Mouse (Mus musculus) cortical plate, adult 2 months (tissue): ENCODE data around the gene Tbcd. TPM values are rescaled to one million over a fixed set of nuclear protein-coding genes. Genes with fewer than 3 reads are reported as not detected.
"Not testable (repeated sequence)": the region's sequence is repeated elsewhere in the genome, so short reads cannot be mapped to it uniquely, and the experiment has no call there.

Experiments used
- H3K27ac ChIP-seq: fragments of 200-500 bp; 2 replicates; pipeline ENCODE4 v1.5.1; 2012; ENCODE audit warnings: low read length, control low read depth, inconsistent platforms; ENCODE audit not compliant: insufficient read depth
- H3K4me1 ChIP-seq: fragments of 200-500 bp; 2 replicates; pipeline ENCODE4 v1.6.1; 2011; ENCODE audit warnings: low read length; ENCODE audit not compliant: control insufficient read depth, insufficient read depth
- H3K4me3 ChIP-seq: fragments of 200-500 bp; 2 replicates; pipeline ENCODE4 v1.5.1; 2011; ENCODE audit warnings: mild to moderate bottlenecking, low read length, control low read depth; ENCODE audit not compliant: insufficient read depth
- CTCF ChIP-seq: fragments of 200-500 bp; IDR thresholded peaks from 2 replicates; pipeline ENCODE4 v1.5.1; 2011; ENCODE audit warnings: mild to moderate bottlenecking, control low read depth, low read length; ENCODE audit not compliant: insufficient read depth; ENCODE audit errors: extremely low read depth
- POLR2A ChIP-seq: fragments of 200-500 bp; IDR thresholded peaks from 2 replicates; pipeline ENCODE4 v1.6.1; 2011; ENCODE audit warnings: mild to moderate bottlenecking, low read length, control low read depth; ENCODE audit not compliant: insufficient read depth; ENCODE audit errors: extremely low read depth
- polyA plus RNA-seq: library from polyadenylated mRNA; depleted of rRNA; stranded (reverse); fragments of >200 nt; gene quantifications from 2 replicates; pipeline ENCODE4 v1.2.3, GENCODE M21; 2012; rRNA removed

Tbcd gene
- polyA plus RNA-seq, 1 experiment, result 53.8 TPM

DNA sequence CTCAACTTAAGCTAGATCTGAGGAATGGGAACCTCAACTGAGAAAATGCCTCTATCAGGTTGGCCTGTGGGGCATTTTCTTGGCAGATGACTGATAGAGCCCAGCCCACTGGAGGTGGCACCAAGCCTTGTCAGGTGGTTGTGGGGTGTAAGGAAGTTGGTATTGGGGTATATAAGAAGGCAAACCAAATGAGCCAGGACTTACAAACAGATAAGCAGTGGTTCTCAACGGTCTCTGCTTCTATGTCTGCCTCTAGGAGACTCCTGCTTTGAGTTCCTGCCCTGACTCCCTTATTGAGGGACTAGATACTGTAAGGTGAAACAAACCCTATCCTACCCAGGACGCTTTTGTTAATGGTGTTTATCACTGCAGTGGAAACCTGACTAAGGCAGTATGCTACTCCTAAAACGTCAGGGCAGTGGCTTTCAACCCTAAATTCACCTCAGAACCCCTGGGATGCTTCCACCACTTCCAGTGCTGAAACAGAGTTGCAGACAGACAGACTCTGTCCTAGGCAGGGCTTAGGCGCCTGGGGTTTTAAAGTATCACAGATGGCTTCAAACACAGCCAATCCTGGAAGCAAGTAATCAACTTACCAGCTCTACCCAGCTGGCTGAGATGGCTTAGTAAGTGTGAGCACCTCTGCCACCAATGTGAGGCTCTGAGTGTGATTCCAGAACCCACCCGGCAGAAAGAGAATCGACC, 204.2 kb downstream of the Tbcd start:
- TF ChIP-seq CTCF, result no peak
- TF ChIP-seq POLR2A, result no peak
- Histone ChIP-seq H3K4me3 (no peak overlapping the region), H3K4me1 (peaks cover 7% of the 10 kb centered on the region)

DNA sequence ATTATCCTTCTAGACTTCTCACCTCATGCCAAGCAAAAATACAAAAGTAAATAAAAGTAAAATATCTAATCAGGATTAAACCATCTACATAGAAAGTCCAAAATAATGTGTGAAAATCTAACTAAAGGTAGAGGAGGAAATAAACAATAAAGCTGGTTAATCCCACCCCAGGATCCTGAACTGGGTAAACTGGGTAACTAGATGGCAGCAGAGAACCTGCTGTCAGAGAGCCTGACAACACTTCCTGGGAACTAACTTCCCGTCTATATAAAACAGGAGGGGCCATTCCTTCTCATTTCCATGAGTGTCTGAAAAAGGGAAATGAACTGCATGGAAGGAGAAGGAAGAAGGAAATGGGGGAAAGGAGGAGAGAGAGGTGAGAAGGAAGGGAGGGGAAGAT, 206.4 kb downstream of the Tbcd start:
- no peak overlapping the region for H3K27ac ChIP-seq
- no peak overlapping the region for H3K4me3 ChIP-seq
- H3K4me1 ChIP-seq, result peaks cover 7% of the 10 kb centered on the region
- TF ChIP-seq CTCF, result peak; percentile 20; the same call in 1 of the 2 replicates
- no peak for TF ChIP-seq POLR2A

More for the DNA sequence above, 204.2 kb downstream of the Tbcd start:
- H3K27ac ChIP-seq, result no peak overlapping the region

DNA sequence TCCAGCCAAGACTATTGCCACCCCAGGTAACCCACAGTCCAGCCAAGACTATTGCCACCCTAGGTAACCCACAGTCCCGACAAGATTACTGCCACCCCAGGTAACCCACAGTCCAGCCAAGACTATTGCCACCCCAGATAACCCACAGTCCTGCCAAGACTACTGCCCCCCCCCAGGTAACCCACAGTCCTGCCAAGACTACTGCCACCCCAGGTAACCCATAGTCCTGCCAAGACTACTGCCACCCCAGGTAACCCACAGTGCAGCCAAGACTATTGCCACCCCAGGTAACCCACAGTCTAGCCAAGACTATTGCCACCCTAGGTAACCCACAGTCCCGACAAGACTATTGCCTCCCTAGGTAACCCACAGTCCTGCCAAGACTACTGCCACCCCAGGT, 208.9 kb downstream of the Tbcd start:
- not testable (repeated sequence) for H3K4me3 ChIP-seq, H3K27ac ChIP-seq

DNA sequence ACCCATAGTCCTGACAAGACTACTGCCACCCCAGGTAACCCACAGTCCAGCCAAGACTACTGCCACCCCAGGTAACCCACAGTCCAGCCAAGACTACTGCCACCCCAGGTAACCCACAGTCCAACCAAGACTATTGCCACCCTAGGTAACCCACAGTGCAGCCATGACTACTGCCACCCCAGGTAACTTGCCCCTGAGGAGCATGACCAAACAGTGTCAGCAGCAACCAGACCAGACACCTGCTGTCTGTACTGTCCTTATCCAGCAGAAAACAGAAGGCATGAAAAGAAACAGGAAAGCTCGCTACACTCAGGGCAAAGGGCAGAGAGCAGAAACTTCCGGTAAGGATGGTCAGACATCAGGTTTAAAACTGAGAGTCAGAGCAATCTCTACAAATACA, 209.4 kb downstream of the Tbcd start:
- Histone ChIP-seq H3K4me3 (no peak overlapping the region), H3K4me1 (no peaks in the 10 kb centered on the region; the same call in 1 of the 2 replicates), H3K27ac (no peak overlapping the region)
- TF ChIP-seq CTCF (no peak), POLR2A (no peak)

More for the DNA sequence above, 208.9 kb downstream of the Tbcd start:
- not testable (repeated sequence) for H3K4me1 ChIP-seq

Other genes with a start within 250 kb of the Tbcd start
- gene Hexdc, start 247.5 kb upstream of the Tbcd start, polyA plus RNA-seq, result 69.9 and 70.0 TPM in 2 replicates
- 6.2 and 7.8 TPM in 2 replicates for gene Ogfod3, start 247.2 kb upstream of the Tbcd start, polyA plus RNA-seq
- 25.9 and 27.5 TPM in 2 replicates for gene Cybc1, start 222.6 kb upstream of the Tbcd start, polyA plus RNA-seq
- gene Narf, start 214.7 kb upstream of the Tbcd start, polyA plus RNA-seq, result 43.1 and 43.3 TPM in 2 replicates
- gene Foxk2, start 192.0 kb upstream of the Tbcd start, polyA plus RNA-seq, result 51.7 and 53.3 TPM in 2 replicates
- 75.7 and 85.8 TPM in 2 replicates for gene Wdr45b, start 97.5 kb upstream of the Tbcd start, polyA plus RNA-seq
- gene Rab40b, start 63.7 kb upstream of the Tbcd start, polyA plus RNA-seq, result 31.1 and 33.7 TPM in 2 replicates
- gene Fn3krp, start 30.5 kb upstream of the Tbcd start, polyA plus RNA-seq, result 38.1 and 41.0 TPM in 2 replicates
- gene Fn3k, start 17.0 kb upstream of the Tbcd start, polyA plus RNA-seq, result 47.9 and 50.4 TPM in 2 replicates
- gene Zfp750, start 67.4 kb downstream of the Tbcd start, polyA plus RNA-seq, result 0.06 and 0.09 TPM in 2 replicates
- 7.5 and 7.6 TPM in 2 replicates for gene B3gntl1, start 221.2 kb downstream of the Tbcd start, polyA plus RNA-seq
- 11.8 and 13.2 TPM in 2 replicates for gene Metrnl, start 249.6 kb downstream of the Tbcd start, polyA plus RNA-seq